Mouse (Mus musculus) stomach, postnatal 0 days (tissue): Measurements from ENCODE around the gene Gm49336. TPM values are rescaled to one million over a fixed set of nuclear protein-coding genes. Genes with fewer than 3 reads are reported as not detected.
A peak's percentile ranks its signal among the peaks of the same experiment; 100 is the strongest.

ENCODE experiments used
- ATAC-seq: fragments of 200-750 bp; cut with Nextera tagmentation; 2 replicates; pipeline ENCODE4 v1.8.0; 2017; ENCODE audit not compliant: low FRiP score, low TSS enrichment
- DNase-seq: peaks from one replicate; pipeline ENCODE4 v3.0.0-alpha.2; 2016; ENCODE audit warnings: low spot score
- H3K27ac ChIP-seq: fragments of 300-500 bp; sonication (generic); replicated peaks from 2 replicates; pipeline ENCODE4 v1.5.1; 2014; ENCODE audit warnings: mild to moderate bottlenecking, control low read depth
- H3K27me3 ChIP-seq: fragments of 300-500 bp; sonication (generic); 2 replicates; pipeline ENCODE4 v1.6.1; 2014; ENCODE audit warnings: low read length; ENCODE audit not compliant: control insufficient read depth, insufficient read depth
- H3K36me3 ChIP-seq: fragments of 300-500 bp; sonication (generic); 2 replicates; pipeline ENCODE4 v1.6.1; 2014; ENCODE audit warnings: low read length, mixed read lengths; ENCODE audit not compliant: control insufficient read depth, insufficient read depth
- H3K4me1 ChIP-seq: fragments of 300-500 bp; sonication (generic); replicated peaks from 2 replicates; pipeline ENCODE4 v1.6.1; 2014; ENCODE audit warnings: antibody characterized with exemption; ENCODE audit not compliant: control insufficient read depth, insufficient read depth
- H3K4me2 ChIP-seq: fragments of 300-500 bp; sonication (generic); replicated peaks from 2 replicates; pipeline ENCODE4 v1.6.1; 2014; ENCODE audit warnings: low read depth, mild to moderate bottlenecking, control low read depth, moderate library complexity
- H3K4me3 ChIP-seq: fragments of 300-500 bp; sonication (generic); 2 replicates; pipeline ENCODE4 v1.5.1; 2014; ENCODE audit warnings: low read depth, low read length, control low read depth
- H3K9ac ChIP-seq: fragments of 300-500 bp; sonication (generic); 2 replicates; pipeline ENCODE4 v1.6.1; 2014; ENCODE audit warnings: mild to moderate bottlenecking, low read length, control low read depth, mixed read lengths
- H3K9me3 ChIP-seq: fragments of 300-500 bp; sonication (generic); 2 replicates; pipeline ENCODE4 v1.6.1; 2016; ENCODE audit warnings: low read length; ENCODE audit not compliant: control insufficient read depth
- CTCF ChIP-seq: IDR thresholded peaks from 2 replicates; pipeline ENCODE4 v1.5.1; 2016; ENCODE audit warnings: antibody characterized with exemption, low read depth, mild to moderate bottlenecking, moderate library complexity
- EP300 ChIP-seq: optimal IDR thresholded peaks from 2 replicates; pipeline ENCODE3; 2016; ENCODE audit warnings: antibody characterized with exemption
- WGBS: fragments of 180-500 bp; shearing (Covaris S2); extraction: QIAGEN DNeasy Blood & Tissue Kit; methylation state at CpG from one replicate; pipeline ENCODE4 v1.1.7; 2014; 5-methylcytosine and 5-hydroxymethylcytosine counted together
- polyA plus RNA-seq: library from polyadenylated mRNA; unstranded; fragments of >200 nt; fragmentation: Nextera tagmentation; extraction: Ambion mirVana; gene quantifications from 2 replicates; pipeline ENCODE4 v1.2.1, GENCODE M21; 2015

Gene Gm49336
- polyA plus RNA-seq, 1 experiment from 2014 or later: 25.8 TPM

GRCm38 (mm10) chr14:60195999-60196398 is 55.3 kb downstream of the Gm49336 start:
- Histone ChIP-seq H3K36me3 (no peaks in the 10 kb centered on the region), H3K4me1 (no peaks in the 10 kb centered on the region), H3K27me3 (no peaks in the 10 kb centered on the region), H3K9ac (no peak overlapping the region), H3K9me3 (no peaks in the 10 kb centered on the region), H3K4me3 (no peak overlapping the region), H3K27ac (no peak overlapping the region), H3K4me2 (no peak overlapping the region)
- no peak for TF ChIP-seq CTCF
- TF ChIP-seq EP300: no peak
- DNase-seq (no peak), ATAC-seq (no peak)
- 70% methylated on average over 5 of the region's 5 CpGs for WGBS

- 79% methylated on average over 1 of the region's 1 CpGs for WGBS
- Histone ChIP-seq H3K27ac (no peak overlapping the region), H3K36me3 (no peaks in the 10 kb centered on the region), H3K27me3 (no peaks in the 10 kb centered on the region), H3K4me1 (no peaks in the 10 kb centered on the region), H3K4me3 (no peak overlapping the region), H3K9ac (no peak overlapping the region), H3K4me2 (no peak overlapping the region), H3K9me3 (no peaks in the 10 kb centered on the region)
- DNase-seq: no peak
- no peak for ATAC-seq
- TF ChIP-seq CTCF: no peak
- no peak for TF ChIP-seq EP300
These were observed 56.7 kb downstream of the Gm49336 start for GRCm38 (mm10) chr14:60194606-60195005.

GRCm38 (mm10) chr14:60189771-60190170 is 61.5 kb downstream of the Gm49336 start:
- Histone ChIP-seq H3K4me3 (no peak overlapping the region), H3K4me2 (no peak overlapping the region), H3K9ac (no peak overlapping the region), H3K27ac (no peak overlapping the region), H3K4me1 (no peaks in the 10 kb centered on the region), H3K9me3 (no peaks in the 10 kb centered on the region), H3K27me3 (no peaks in the 10 kb centered on the region), H3K36me3 (no peaks in the 10 kb centered on the region)
- ATAC-seq (no peak), DNase-seq (no peak)
- 82% methylated on average over 5 of the region's 5 CpGs for WGBS
- TF ChIP-seq CTCF (no peak), EP300 (no peak)

GRCm38 (mm10) chr14:60188201-60188825 is 63.0 kb downstream of the Gm49336 start:
- ATAC-seq: peak; percentile 79
- peak; percentile 57 for DNase-seq
- no peak for TF ChIP-seq EP300
- TF ChIP-seq CTCF: no peak
- Histone ChIP-seq H3K9ac (no peak overlapping the region), H3K4me1 (no peaks in the 10 kb centered on the region), H3K4me3 (no peak overlapping the region), H3K9me3 (no peaks in the 10 kb centered on the region), H3K4me2 (no peak overlapping the region), H3K36me3 (no peaks in the 10 kb centered on the region), H3K27me3 (no peaks in the 10 kb centered on the region), H3K27ac (peak overlapping the region; percentile 75)
- 79% methylated on average over 5 of the region's 5 CpGs for WGBS

- TF ChIP-seq EP300 (no peak), CTCF (peak; percentile 33; the same call in 1 of the 2 replicates)
- WGBS: 98% methylated on average over 2 of the region's 2 CpGs
These were observed 70.0 kb downstream of the Gm49336 start for GRCm38 (mm10) chr14:60181306-60181705.

GRCm38 (mm10) chr14:60178571-60178955 is 72.7 kb downstream of the Gm49336 start:
- TF ChIP-seq CTCF: no peak
- no peak for TF ChIP-seq EP300
- Histone ChIP-seq H3K9me3 (no peaks in the 10 kb centered on the region), H3K4me3 (no peak overlapping the region; the same call in 1 of the 2 replicates), H3K27ac (peak overlapping the region; percentile 63; the same call in 1 of the 2 replicates), H3K36me3 (no peaks in the 10 kb centered on the region), H3K27me3 (no peaks in the 10 kb centered on the region), H3K4me2 (no peak overlapping the region; the same call in 1 of the 2 replicates), H3K9ac (no peak overlapping the region), H3K4me1 (no peaks in the 10 kb centered on the region)
- DNase-seq (peak; percentile 81), ATAC-seq (peak; percentile 95)
- WGBS: 33% methylated on average over 2 of the region's 2 CpGs

More at GRCm38 (mm10) chr14:60181306-60181705, 70.0 kb downstream of the Gm49336 start:
- no peak overlapping the region for H3K4me2 ChIP-seq
- H3K4me1 ChIP-seq: no peaks in the 10 kb centered on the region
- H3K4me3 ChIP-seq: no peak overlapping the region
- no peak for ATAC-seq
- no peaks in the 10 kb centered on the region for H3K27me3 ChIP-seq
- DNase-seq: no peak
- H3K27ac ChIP-seq: no peak overlapping the region
- no peaks in the 10 kb centered on the region for H3K36me3 ChIP-seq
- no peak overlapping the region for H3K9ac ChIP-seq
- H3K9me3 ChIP-seq: no peaks in the 10 kb centered on the region
